Comparison of ENCODE assay signal across 8 mouse cellular contexts in the genomic region with DNA sequence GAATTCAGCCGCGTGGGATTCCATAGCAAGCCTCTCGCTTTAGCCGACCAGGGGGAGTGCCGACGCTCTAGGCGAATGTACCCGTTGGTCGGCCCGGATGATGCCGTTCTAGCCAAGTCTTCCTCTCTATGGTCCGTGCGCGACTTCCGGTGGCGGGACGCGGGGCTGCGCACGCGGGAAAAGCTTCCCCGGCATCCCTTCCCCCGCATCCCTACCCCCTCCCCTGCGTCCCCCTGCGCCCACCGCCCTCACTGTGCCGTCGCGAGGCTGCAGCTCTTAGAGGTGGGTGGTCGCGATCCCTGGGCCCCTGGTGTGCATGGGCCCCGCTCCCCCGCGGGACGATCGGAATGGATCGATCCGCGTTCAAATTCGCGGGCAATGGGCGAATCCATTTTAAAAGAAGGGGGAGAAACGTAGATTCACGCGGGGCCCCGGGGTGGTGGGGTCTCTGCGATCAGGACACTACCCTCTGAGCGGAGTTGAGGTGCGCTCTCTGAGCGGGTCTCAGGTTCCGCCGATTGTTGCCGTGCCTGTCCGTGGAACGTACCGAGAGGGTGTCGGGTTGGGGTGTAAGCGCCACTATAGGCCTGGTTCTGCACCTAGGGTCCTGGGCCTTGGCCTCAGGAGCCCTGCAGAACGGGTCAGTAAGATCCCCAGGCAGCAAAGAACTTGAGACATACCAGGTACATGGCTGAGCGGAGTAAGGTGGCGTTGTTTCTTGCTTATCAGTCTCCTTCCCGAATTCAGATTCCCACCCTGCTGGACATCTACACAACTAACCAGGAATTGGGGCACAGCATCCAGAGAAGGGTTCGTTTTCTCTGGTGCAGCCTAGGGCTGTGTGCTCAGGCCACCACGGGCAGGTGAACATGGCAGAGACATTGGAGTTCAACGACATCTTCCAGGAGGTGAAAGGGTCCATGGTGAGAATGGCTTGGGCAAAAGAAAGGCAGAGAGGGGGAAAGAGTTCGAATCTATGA. TPM values are rescaled to one million over a fixed set of nuclear protein-coding genes. Genes with fewer than 3 reads are reported as not detected.
DNase-seq lines count a peak whose midpoint lies in the region; ATAC-seq and TF ChIP-seq lines count a peak whose summit lies in the region.

Ssrp1 (plus strand) TSS at position 188 of the 980 bp plus-strand sequence.
P2rx3 (minus strand) TSS at position 416 of the 980 bp plus-strand sequence.

- no peak; the same call in 1 of the 2 replicates for TF ChIP-seq CTCF in brain, embryonic 14.5 days (IDR thresholded peaks at IDR 0.05; ENCODE audit: borderline replicate concordance, extremely low read depth, insufficient read depth, insufficient read length)

- H3K36me3 ChIP-seq in heart, embryonic 11.5 days (ENCODE audit: control insufficient read depth, insufficient read depth, low read length), result peaks cover 31% of the 10 kb centered on the region
- H3K36me3 ChIP-seq in kidney, embryonic 16.5 days (ENCODE audit: insufficient read depth, low read length), result peaks cover 32% of the 10 kb centered on the region
- H3K36me3 ChIP-seq in liver, embryonic 12.5 days, result peaks cover 40% of the 10 kb centered on the region
- peaks cover 9% of the 10 kb centered on the region for H3K36me3 ChIP-seq in splenic B cell, adult 2 months (ENCODE audit: control insufficient read depth, insufficient read depth, low read length, poor library complexity, severe bottlenecking)

- no peaks in the 10 kb centered on the region for H3K27me3 ChIP-seq in heart, embryonic 11.5 days (ENCODE audit: control insufficient read depth, insufficient read depth, low read length)
- no peaks in the 10 kb centered on the region for H3K27me3 ChIP-seq in kidney, embryonic 16.5 days (ENCODE audit: insufficient read depth, low read length)
- H3K27me3 ChIP-seq in liver, embryonic 12.5 days (replicated peaks), result peaks cover 35% of the 10 kb centered on the region
- H3K27me3 ChIP-seq in splenic B cell, adult 2 months (ENCODE audit: control insufficient read depth, insufficient read depth, low read length, poor library complexity, severe bottlenecking), result no peaks in the 10 kb centered on the region

- H3K27ac ChIP-seq in heart, embryonic 11.5 days (ENCODE audit: low read depth, low read length), result peak within 1 kb of the TSS; percentile 85
- H3K27ac ChIP-seq in kidney, embryonic 16.5 days (ENCODE audit: low read length), result peak within 1 kb of the TSS; percentile 87
- H3K27ac ChIP-seq in liver, embryonic 12.5 days, result peak within 1 kb of the TSS; percentile 76

- H3K4me3 ChIP-seq in heart, embryonic 11.5 days (ENCODE audit: low read depth, low read length), result peak within 1 kb of the TSS; percentile 80
- H3K4me3 ChIP-seq in kidney, embryonic 16.5 days (ENCODE audit: low read length), result peak within 1 kb of the TSS; percentile 88
- peak within 1 kb of the TSS; percentile 86 for H3K4me3 ChIP-seq in liver, embryonic 12.5 days

- peak within 1 kb of the TSS; percentile 99 for H3K9ac ChIP-seq in heart, embryonic 11.5 days (ENCODE audit: low read depth, low read length)
- peak within 1 kb of the TSS; percentile 97 for H3K9ac ChIP-seq in kidney, embryonic 16.5 days (replicated peaks; ENCODE audit: low read length)
- H3K9ac ChIP-seq in liver, embryonic 12.5 days, result peak within 1 kb of the TSS; percentile 91

- H3K4me2 ChIP-seq in heart, embryonic 11.5 days, result peak within 1 kb of the TSS; percentile 90
- peak within 1 kb of the TSS; percentile 89 for H3K4me2 ChIP-seq in kidney, embryonic 16.5 days (replicated peaks; ENCODE audit: low read depth, low read length)
- peak within 1 kb of the TSS; percentile 75 for H3K4me2 ChIP-seq in liver, embryonic 12.5 days

- peak; percentile 89 for ATAC-seq in erythroblast, adult 5-6 weeks (replicated peaks; ENCODE audit: low FRiP score, poor library complexity, severe bottlenecking)
- ATAC-seq in heart, embryonic 11.5 days (replicated peaks; ENCODE audit: insufficient number of reproducible peaks, low FRiP score, low TSS enrichment), result peak; percentile 92
- peak; percentile 95 for ATAC-seq in kidney, embryonic 16.5 days (ENCODE audit: low FRiP score, low TSS enrichment)
- ATAC-seq in liver, embryonic 12.5 days, result peak; percentile 91

- H3K9me3 ChIP-seq in heart, embryonic 11.5 days (replicated peaks; ENCODE audit: control insufficient read depth, low read length), result no peaks in the 10 kb centered on the region
- no peaks in the 10 kb centered on the region for H3K9me3 ChIP-seq in kidney, embryonic 16.5 days (ENCODE audit: low read length)
- no peaks in the 10 kb centered on the region for H3K9me3 ChIP-seq in liver, embryonic 12.5 days (replicated peaks)

- peak; percentile 48; the same call in 1 of the 2 replicates for TF ChIP-seq POLR2A in brain, embryonic 14.5 days (IDR thresholded peaks at IDR 0.05; ENCODE audit: borderline replicate concordance, extremely low read depth, insufficient read depth, insufficient read length, poor library complexity, severe bottlenecking)

- WGBS in heart, embryonic 11.5 days (ENCODE audit: insufficient replicate concordance), result 1% methylated on average over 66 of the region's 66 CpGs
- WGBS in kidney, embryonic 16.5 days, result under 1% methylated on average over 65 of the region's 66 CpGs
- under 1% methylated on average over 66 of the region's 66 CpGs for WGBS in liver, embryonic 12.5 days (ENCODE audit: insufficient replicate concordance)

- H3K4me1 ChIP-seq in heart, embryonic 11.5 days (ENCODE audit: control insufficient read depth, insufficient read depth, low read length), result 0 out of 2 replicates have a peak, but pooled peaks cover 4% of the 10 kb centered on the region
- H3K4me1 ChIP-seq in kidney, embryonic 16.5 days (ENCODE audit: insufficient read depth, low read length), result peaks cover 13% of the 10 kb centered on the region
- peaks cover 23% of the 10 kb centered on the region for H3K4me1 ChIP-seq in liver, embryonic 12.5 days

- DNase-seq in CD4-positive, CD25-positive, alpha-beta regulatory T cell, adult 2 months (ENCODE audit: low read depth, low spot score), result peak; percentile 96
- peak; percentile 98 for DNase-seq in brain, embryonic 14.5 days (ENCODE audit: low read depth)
- DNase-seq in naive thymus-derived CD4-positive, alpha-beta T cell, adult 2 months (ENCODE audit: low read depth), result peak; percentile 95
- DNase-seq in splenic B cell, adult 2 months (ENCODE audit: low read depth, low spot score), result peak; percentile 96

RNA-seq across cellular contexts. Expression of gene Ssrp1, which starts in this region (rescaled TPM):
- polyA plus RNA-seq in brain, embryonic 14.5 days (2012; rRNA removed), result 191 and 223 TPM in 2 replicates
- 54.8 and 61.9 TPM in 2 replicates for total RNA-seq in erythroblast, adult 5-6 weeks (2015; ENCODE audit: low replicate concordance)
- 111 and 113 TPM in 2 replicates for total RNA-seq in erythroblast, adult 5-6 weeks (2017; ENCODE audit: low replicate concordance)
- polyA plus RNA-seq in heart, embryonic 11.5 days (2014; fragmentation: Nextera tagmentation; extraction: Ambion mirVana), result 180 and 194 TPM in 2 replicates
- 316 and 329 TPM in 2 replicates for polyA plus RNA-seq in kidney, embryonic 16.5 days (2015; fragmentation: Nextera tagmentation; extraction: Ambion mirVana)
- 228 and 230 TPM in 2 replicates for polyA plus RNA-seq in liver, embryonic 12.5 days (2016; fragmentation: Nextera tagmentation; extraction: Ambion mirVana)

RNA-seq across cellular contexts. Expression of gene P2rx3, which starts in this region (rescaled TPM):
- polyA plus RNA-seq in brain, embryonic 14.5 days (2012; rRNA removed), result 2.1 and 6.1 TPM in 2 replicates
- not detected in 2 replicates for total RNA-seq in erythroblast, adult 5-6 weeks (2015; ENCODE audit: low replicate concordance)
- not detected in 2 replicates for total RNA-seq in erythroblast, adult 5-6 weeks (2017; ENCODE audit: low replicate concordance)
- polyA plus RNA-seq in heart, embryonic 11.5 days (2014; fragmentation: Nextera tagmentation; extraction: Ambion mirVana), result 0.44 and 0.77 TPM in 2 replicates
- polyA plus RNA-seq in kidney, embryonic 16.5 days (2015; fragmentation: Nextera tagmentation; extraction: Ambion mirVana), result 0.56 and 1.3 TPM in 2 replicates
- 0.30 and 0.61 TPM in 2 replicates for polyA plus RNA-seq in liver, embryonic 12.5 days (2016; fragmentation: Nextera tagmentation; extraction: Ambion mirVana)

Comparison
In these comparisons a context has a peak if more than half of its experiments do, and no peak if none do; other contexts are left out.
1. Peak in every context shown above with its lines: DNase-seq, ATAC-seq, H3K4me3 ChIP-seq and H3K27ac ChIP-seq.